Mouse (Mus musculus) heart, embryonic 13.5 days (tissue): Measurements from ENCODE around the gene Dcst1. TPM values are rescaled to one million over a fixed set of nuclear protein-coding genes. Genes with fewer than 3 reads are reported as not detected.

Experiments
- ATAC-seq: fragments of 200-750 bp; cut with Nextera tagmentation; 2 replicates; pipeline ENCODE4 v1.8.0; 2017; ENCODE audit warnings: moderate TSS enrichment; ENCODE audit not compliant: insufficient number of reproducible peaks, low FRiP score, low TSS enrichment; ENCODE audit errors: extremely low read depth
- H3K27ac ChIP-seq: fragments of 300-500 bp; sonication (generic); replicated peaks from 2 replicates; pipeline ENCODE4 v1.5.1; 2015; ENCODE audit warnings: moderate library complexity, mild to moderate bottlenecking, inconsistent platforms
- H3K27me3 ChIP-seq: fragments of 300-500 bp; sonication (generic); replicated peaks from 2 replicates; pipeline ENCODE4 v1.6.1; 2015; ENCODE audit warnings: mild to moderate bottlenecking, inconsistent platforms
- H3K36me3 ChIP-seq: fragments of 300-500 bp; sonication (generic); 2 replicates; pipeline ENCODE4 v1.6.1; 2015; ENCODE audit warnings: mild to moderate bottlenecking, inconsistent platforms
- H3K4me1 ChIP-seq: fragments of 300-500 bp; sonication (generic); 2 replicates; pipeline ENCODE4 v1.6.1; 2015; ENCODE audit warnings: inconsistent platforms
- H3K4me2 ChIP-seq: fragments of 300-500 bp; sonication (generic); 2 replicates; pipeline ENCODE4 v1.6.1; 2015; ENCODE audit warnings: inconsistent platforms, mild to moderate bottlenecking, moderate library complexity
- H3K4me3 ChIP-seq: fragments of 300-500 bp; sonication (generic); 2 replicates; pipeline ENCODE4 v1.5.1; 2015; ENCODE audit warnings: moderate library complexity, mild to moderate bottlenecking, inconsistent platforms
- H3K9ac ChIP-seq: fragments of 300-500 bp; sonication (generic); 2 replicates; pipeline ENCODE4 v1.6.1; 2015; ENCODE audit warnings: inconsistent platforms, mild to moderate bottlenecking, moderate library complexity
- H3K9me3 ChIP-seq: fragments of 300-500 bp; sonication (generic); 2 replicates; pipeline ENCODE4 v1.6.1; 2016; ENCODE audit warnings: inconsistent platforms
- WGBS: fragments of 180-500 bp; shearing (Covaris S2); methylation state at CpG from one replicate; pipeline ENCODE4 v1.1.7; 2015; ENCODE audit warnings: mixed read lengths; 5-methylcytosine and 5-hydroxymethylcytosine counted together
- polyA plus RNA-seq: library from polyadenylated mRNA; unstranded; fragments of >200 nt; fragmentation: Nextera tagmentation; extraction: Ambion mirVana; gene quantifications from 2 replicates; pipeline ENCODE4 v1.2.1, GENCODE M21; 2015

Dcst1 gene
- polyA plus RNA-seq, 1 experiment from 2014 or later = 0.09 TPM

DNA sequence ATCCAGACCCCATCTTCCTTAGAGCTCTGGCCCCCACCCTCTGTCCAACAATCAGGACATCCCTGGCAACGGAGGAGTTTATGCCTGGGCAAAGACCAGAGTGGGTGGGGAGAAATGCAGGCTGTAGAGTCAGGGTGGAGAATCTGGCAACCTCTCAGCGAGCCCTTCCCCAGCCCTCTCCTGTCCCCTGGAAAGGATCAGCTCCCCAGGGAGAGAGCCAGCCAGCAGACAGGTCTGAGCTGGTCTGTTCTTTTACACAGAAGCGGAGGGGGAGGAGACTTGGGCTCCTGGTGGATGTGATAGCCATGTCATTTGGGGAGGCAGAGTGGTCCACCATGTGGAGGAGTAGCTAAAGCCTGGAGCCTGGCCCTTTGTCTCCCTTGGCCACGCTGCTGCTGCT is 36.4 kb downstream of the Dcst1 start:
- no peak; the same call in 1 of the 2 replicates for ATAC-seq

DNA sequence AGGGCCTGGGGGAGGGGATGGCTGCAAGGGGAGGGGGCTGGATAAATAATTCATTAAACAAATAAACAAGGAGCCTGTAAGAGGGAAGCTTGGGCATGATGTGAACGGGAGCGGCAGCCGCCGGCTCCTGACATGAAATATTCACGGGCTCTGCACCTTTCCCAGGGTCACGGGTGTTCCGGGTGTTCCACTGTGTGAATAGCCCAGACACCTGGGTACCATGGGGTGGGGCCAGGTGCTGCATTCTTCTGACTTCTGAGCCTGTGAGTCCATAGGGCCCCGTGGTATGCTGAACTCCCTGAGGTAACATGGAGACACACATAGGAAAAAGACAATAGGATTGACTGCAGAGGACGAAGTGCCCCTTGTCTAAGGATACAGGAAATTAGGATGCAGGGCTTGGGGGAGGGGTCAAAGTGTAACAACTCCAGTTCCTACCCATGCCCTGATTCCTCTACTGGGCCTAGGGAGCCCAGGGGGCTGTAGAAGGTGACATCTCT is 37.6 kb downstream of the Dcst1 start:
- H3K4me3 ChIP-seq = no peak overlapping the region
- WGBS = 61% methylated on average over 9 of the region's 9 CpGs
- ATAC-seq = no peak
- peaks cover 59% of the 10 kb centered on the region for H3K27me3 ChIP-seq
- H3K4me2 ChIP-seq = no peak overlapping the region
- H3K9me3 ChIP-seq = no peaks in the 10 kb centered on the region
- H3K4me1 ChIP-seq = peaks cover 18% of the 10 kb centered on the region
- no peaks in the 10 kb centered on the region for H3K36me3 ChIP-seq
- H3K27ac ChIP-seq = no peak overlapping the region
- no peak overlapping the region for H3K9ac ChIP-seq

More for the DNA sequence above, 36.4 kb downstream of the Dcst1 start:
- H3K4me3 ChIP-seq = no peak overlapping the region
- H3K9me3 ChIP-seq = no peaks in the 10 kb centered on the region
- H3K9ac ChIP-seq = no peak overlapping the region
- H3K4me2 ChIP-seq = no peak overlapping the region
- WGBS = 20% methylated on average over 4 of the region's 4 CpGs
- peaks cover 9% of the 10 kb centered on the region for H3K36me3 ChIP-seq
- H3K4me1 ChIP-seq = peaks cover 22% of the 10 kb centered on the region
- H3K27me3 ChIP-seq = peaks cover 47% of the 10 kb centered on the region
- H3K27ac ChIP-seq = no peak overlapping the region

DNA sequence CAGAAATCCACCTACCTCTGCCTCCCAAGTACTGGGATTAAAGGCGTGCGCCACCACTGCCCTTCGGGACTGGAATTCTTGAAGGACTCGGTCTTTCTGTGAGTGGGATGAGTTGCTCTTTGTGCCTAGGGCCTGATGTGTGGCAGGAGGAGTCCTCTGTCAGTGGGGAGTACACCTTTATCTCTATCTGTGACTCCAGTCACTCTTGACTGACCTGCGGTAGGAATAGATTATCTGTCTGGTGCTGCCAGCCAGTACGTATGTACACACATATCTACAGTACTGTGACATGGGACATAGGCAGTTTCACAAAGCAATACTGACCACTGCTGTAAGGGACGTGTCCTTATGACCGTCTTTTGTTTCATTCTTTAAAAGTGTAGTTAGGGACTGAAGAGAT is 39.2 kb downstream of the Dcst1 start:
- no peaks in the 10 kb centered on the region for H3K9me3 ChIP-seq
- H3K27ac ChIP-seq = no peak overlapping the region
- no peaks in the 10 kb centered on the region for H3K36me3 ChIP-seq
- no peak overlapping the region for H3K9ac ChIP-seq
- 79% methylated on average over 8 of the region's 8 CpGs for WGBS
- no peak for ATAC-seq
- peaks cover 63% of the 10 kb centered on the region for H3K27me3 ChIP-seq
- H3K4me2 ChIP-seq = no peak overlapping the region
- H3K4me1 ChIP-seq = peaks cover 30% of the 10 kb centered on the region
- H3K4me3 ChIP-seq = no peak overlapping the region

DNA sequence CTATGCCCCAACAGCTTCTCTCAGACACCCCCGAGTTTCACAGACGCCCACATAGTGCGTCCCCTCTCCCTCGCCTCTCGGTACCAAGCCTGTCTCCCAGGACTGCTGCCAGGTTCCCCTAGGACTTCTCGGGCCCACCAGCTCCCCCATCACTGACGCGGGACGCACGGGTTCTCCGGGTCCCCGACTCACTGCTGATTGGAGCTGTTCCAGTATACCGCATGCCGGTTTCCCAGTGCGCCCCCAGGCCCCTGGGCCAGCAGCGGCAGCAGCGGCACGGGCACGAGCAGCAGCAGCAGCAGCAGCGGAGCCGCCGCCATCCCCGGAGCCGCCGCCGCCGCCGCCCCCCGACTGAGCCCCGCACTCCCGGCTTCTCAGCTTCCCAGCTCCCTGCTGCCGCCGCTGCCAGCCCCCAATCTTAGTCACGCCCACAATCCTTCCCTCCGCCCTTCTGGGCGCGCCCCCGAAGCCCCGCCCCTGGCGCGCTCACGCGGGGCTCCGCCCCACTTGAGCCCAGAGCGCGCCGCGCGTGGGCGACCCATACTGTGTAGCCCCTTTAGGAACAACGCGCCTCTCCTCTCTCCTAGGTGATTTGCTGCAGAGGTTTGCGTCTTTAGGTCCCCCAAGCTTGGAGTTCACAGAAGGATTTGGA is 42.4 kb downstream of the Dcst1 start, which contains the start of gene Efna3:
Gene Efna3, minus strand, starts transcription at position 452 of the 652 bp plus-strand sequence.
- Histone ChIP-seq H3K27me3 (peaks cover 71% of the 10 kb centered on the region), H3K9me3 (no peaks in the 10 kb centered on the region), H3K9ac (peak within 1 kb of the TSS; percentile 80), H3K36me3 (no peaks in the 10 kb centered on the region), H3K4me2 (peak within 1 kb of the TSS; percentile 99), H3K27ac (no peak within 1 kb of the TSS), H3K4me1 (peaks cover 38% of the 10 kb centered on the region), H3K4me3 (peak within 1 kb of the TSS; percentile 70)
- peak; percentile 28; the same call in 1 of the 2 replicates for ATAC-seq
- WGBS = under 1% methylated on average over 50 of the region's 53 CpGs

DNA sequence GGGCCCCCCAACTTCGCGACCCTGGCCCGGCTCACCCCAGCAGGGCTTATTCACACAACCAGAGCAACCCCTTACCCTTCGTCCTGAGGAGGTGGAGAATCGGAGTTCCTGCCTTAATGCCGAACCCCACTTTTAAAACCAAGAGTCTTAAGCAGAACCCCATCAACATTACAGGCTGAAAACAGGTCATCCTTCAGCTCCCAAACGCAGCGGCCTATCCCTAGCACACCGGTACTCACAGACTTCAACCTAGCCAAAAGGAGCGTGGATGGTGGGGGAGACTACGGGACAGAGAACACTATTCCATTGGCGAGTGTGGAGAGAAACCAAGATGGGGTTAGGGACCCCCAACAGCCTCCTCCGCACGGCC is 42.9 kb downstream of the Dcst1 start:
- Histone ChIP-seq H3K4me1 (peaks cover 38% of the 10 kb centered on the region), H3K4me2 (peak overlapping the region; percentile 99), H3K4me3 (peak overlapping the region; percentile 70), H3K9me3 (no peaks in the 10 kb centered on the region), H3K9ac (peak overlapping the region; percentile 80), H3K27ac (no peak overlapping the region), H3K27me3 (peaks cover 72% of the 10 kb centered on the region), H3K36me3 (no peaks in the 10 kb centered on the region)
- WGBS = 1% methylated on average over 14 of the region's 14 CpGs
- ATAC-seq = no peak

GRCm38 (mm10) chr3:89321183-89322130 is 43.6 kb downstream of the Dcst1 start:
- no peak for ATAC-seq
- Histone ChIP-seq H3K27me3 (peaks cover 77% of the 10 kb centered on the region), H3K4me1 (peaks cover 40% of the 10 kb centered on the region), H3K27ac (no peak overlapping the region), H3K9me3 (no peaks in the 10 kb centered on the region), H3K36me3 (no peaks in the 10 kb centered on the region), H3K9ac (peak overlapping the region; percentile 80), H3K4me3 (peak overlapping the region; percentile 70), H3K4me2 (peak overlapping the region; percentile 99)
- under 1% methylated on average over 64 of the region's 66 CpGs for WGBS

DNA sequence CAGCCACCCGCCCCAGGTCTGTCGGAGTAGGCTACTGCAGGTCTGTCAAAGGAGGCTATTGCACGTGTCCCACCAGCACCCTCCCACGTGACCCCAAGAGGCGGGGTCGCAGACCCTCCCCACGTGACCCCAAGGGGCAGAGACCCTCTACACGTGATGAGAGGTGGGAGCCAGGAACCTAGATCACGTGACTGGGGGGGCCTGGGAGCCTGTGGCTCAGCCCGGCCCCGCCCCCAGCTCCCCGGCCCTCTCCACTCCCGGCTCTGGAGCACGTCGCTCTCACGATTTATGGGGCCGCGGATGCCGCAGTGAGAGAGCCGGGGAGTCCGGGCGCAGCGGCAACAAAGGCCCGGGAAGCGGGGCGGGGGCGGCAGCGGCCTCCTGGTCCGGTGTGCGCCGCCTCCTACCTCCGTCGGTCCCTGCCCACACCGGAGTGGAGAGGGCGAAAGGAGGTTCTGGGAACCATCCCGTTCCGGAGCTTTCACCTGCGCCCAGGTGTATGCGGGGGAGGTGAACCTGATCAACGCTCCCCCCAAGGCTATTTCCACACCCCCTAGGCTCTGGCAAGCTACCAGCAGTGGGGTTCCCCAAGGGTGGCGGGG is 44.4 kb downstream of the Dcst1 start:
- Histone ChIP-seq H3K9ac (peak overlapping the region; percentile 80), H3K9me3 (no peaks in the 10 kb centered on the region), H3K4me2 (peak overlapping the region; percentile 99), H3K36me3 (no peaks in the 10 kb centered on the region), H3K27ac (no peak overlapping the region), H3K27me3 (peaks cover 84% of the 10 kb centered on the region), H3K4me3 (peak overlapping the region; percentile 70), H3K4me1 (peaks cover 48% of the 10 kb centered on the region)
- under 1% methylated on average over 41 of the region's 41 CpGs for WGBS
- no peak for ATAC-seq

DNA sequence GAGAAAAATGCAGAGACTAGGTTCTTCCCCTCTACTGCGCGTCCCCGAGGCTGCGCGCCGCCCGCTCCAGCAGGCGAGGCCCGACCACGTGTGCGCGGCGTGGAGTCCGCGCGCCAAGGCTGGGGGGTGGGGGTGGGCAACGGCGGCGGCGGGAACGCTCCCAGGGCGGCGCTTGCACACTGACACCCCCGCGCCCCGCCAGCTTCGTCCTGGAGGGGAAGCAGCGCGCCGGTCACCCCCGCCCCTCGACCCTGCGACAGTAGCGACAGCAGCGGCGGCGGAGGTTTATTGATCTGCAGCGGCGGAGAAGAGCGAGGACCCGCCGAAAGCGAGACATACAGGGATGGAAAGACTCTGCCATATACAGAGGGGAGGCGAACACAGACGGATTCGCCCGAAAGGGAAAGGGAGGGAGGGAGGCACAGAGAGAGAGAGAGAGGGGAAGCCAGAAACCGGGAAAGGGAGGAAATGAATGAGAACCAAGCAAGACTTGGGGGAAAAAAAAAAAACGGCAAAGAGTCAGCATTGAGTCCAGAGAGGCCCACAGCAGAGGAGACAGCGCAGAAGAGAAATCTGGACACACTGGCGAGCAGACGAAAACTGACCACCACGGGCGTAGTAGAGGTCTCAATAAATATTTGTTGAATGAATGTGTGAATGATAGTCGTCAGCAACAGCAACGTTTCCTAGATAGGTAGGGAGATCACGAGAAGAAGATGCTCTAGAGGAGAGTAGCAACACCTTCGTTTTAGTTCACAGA is 45.3 kb downstream of the Dcst1 start:
- peaks cover 57% of the 10 kb centered on the region for H3K4me1 ChIP-seq
- peaks cover 84% of the 10 kb centered on the region for H3K27me3 ChIP-seq
- H3K9ac ChIP-seq = peak overlapping the region; percentile 67
- ATAC-seq = no peak
- no peaks in the 10 kb centered on the region for H3K9me3 ChIP-seq
- peak overlapping the region; percentile 70 for H3K4me3 ChIP-seq
- WGBS = 3% methylated on average over 53 of the region's 58 CpGs
- no peaks in the 10 kb centered on the region for H3K36me3 ChIP-seq
- peak overlapping the region; percentile 99 for H3K4me2 ChIP-seq
- H3K27ac ChIP-seq = no peak overlapping the region

- Histone ChIP-seq H3K9me3 (no peaks in the 10 kb centered on the region), H3K4me3 (peak overlapping the region; percentile 70), H3K4me1 (peaks cover 64% of the 10 kb centered on the region), H3K9ac (peak overlapping the region; percentile 67), H3K36me3 (no peaks in the 10 kb centered on the region), H3K4me2 (peak overlapping the region; percentile 99), H3K27ac (no peak overlapping the region), H3K27me3 (peaks cover 82% of the 10 kb centered on the region)
- no peak for ATAC-seq
- WGBS = 11% methylated on average over 21 of the region's 21 CpGs
These were observed 46.0 kb downstream of the Dcst1 start for GRCm38 (mm10) chr3:89318971-89319590.

- Histone ChIP-seq H3K9me3 (no peaks in the 10 kb centered on the region), H3K27me3 (peaks cover 74% of the 10 kb centered on the region), H3K27ac (no peak overlapping the region), H3K4me1 (peaks cover 65% of the 10 kb centered on the region), H3K4me3 (no peak overlapping the region), H3K9ac (no peak overlapping the region), H3K4me2 (no peak overlapping the region), H3K36me3 (no peaks in the 10 kb centered on the region)
- 74% methylated on average over 8 of the region's 8 CpGs for WGBS
- ATAC-seq = no peak
These were observed 46.7 kb downstream of the Dcst1 start for GRCm38 (mm10) chr3:89318316-89318715.
